Mouse (Mus musculus): ENCODE measurements around the gene Etl4.

DNA sequence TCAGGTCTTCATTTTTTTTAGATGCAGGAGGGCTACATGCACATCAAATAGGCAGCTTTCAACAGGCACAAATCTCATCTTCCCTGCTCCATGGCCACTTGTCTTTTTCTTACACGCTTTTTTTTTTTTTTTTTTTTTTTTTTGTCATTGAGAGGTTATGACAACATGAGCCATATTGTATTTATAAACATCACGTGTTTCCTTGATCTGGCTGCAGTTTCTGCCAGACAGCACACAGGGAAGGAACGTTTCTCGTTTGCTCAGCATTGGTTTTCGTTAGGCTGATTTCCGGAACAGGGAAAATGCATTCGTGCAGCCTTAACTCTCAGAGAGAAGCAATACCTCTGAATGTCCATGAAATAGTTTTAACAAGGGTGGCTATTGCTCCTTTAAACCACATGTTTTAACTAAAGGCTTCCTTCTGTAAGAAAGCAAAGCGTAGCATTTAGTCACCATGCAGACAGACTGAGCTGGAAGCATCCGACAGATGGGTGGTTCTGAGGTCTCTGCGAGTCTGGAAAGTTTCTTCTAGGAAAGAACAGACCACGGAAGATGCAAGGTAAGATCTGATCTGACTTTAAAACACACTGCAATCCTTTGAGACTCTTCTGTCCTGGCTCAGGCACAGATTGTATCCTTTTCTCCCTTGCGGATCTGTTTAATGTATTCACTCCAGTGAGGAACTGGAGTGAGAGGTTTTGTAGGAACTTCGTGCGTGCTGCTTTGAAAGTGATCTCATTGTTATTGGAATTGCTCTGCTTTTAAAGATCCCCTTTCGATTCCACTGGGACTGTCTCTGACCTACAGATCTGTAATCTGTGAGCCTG lies 812.8 kb downstream of the Etl4 start:
- no peak for TF ChIP-seq EP300 (IDR thresholded peaks at IDR 0.05; ENCODE audit: low read depth)
- TF ChIP-seq CTCF (IDR thresholded peaks at IDR 0.05; ENCODE audit: low read depth), result no peak

Measured in liver, embryonic 14.5 days (tissue).